Mouse (Mus musculus) cortical plate, adult 2 months (tissue): ENCODE measurements around the gene Slc43a3.

Experiments
- CTCF ChIP-seq: fragments of 200-500 bp; IDR thresholded peaks from 2 replicates; pipeline ENCODE4 v1.5.1; 2011; ENCODE audit warnings: mild to moderate bottlenecking, control low read depth, low read length; ENCODE audit not compliant: insufficient read depth; ENCODE audit errors: extremely low read depth
- POLR2A ChIP-seq: fragments of 200-500 bp; IDR thresholded peaks from 2 replicates; pipeline ENCODE4 v1.6.1; 2011; ENCODE audit warnings: mild to moderate bottlenecking, low read length, control low read depth; ENCODE audit not compliant: insufficient read depth; ENCODE audit errors: extremely low read depth

DNA sequence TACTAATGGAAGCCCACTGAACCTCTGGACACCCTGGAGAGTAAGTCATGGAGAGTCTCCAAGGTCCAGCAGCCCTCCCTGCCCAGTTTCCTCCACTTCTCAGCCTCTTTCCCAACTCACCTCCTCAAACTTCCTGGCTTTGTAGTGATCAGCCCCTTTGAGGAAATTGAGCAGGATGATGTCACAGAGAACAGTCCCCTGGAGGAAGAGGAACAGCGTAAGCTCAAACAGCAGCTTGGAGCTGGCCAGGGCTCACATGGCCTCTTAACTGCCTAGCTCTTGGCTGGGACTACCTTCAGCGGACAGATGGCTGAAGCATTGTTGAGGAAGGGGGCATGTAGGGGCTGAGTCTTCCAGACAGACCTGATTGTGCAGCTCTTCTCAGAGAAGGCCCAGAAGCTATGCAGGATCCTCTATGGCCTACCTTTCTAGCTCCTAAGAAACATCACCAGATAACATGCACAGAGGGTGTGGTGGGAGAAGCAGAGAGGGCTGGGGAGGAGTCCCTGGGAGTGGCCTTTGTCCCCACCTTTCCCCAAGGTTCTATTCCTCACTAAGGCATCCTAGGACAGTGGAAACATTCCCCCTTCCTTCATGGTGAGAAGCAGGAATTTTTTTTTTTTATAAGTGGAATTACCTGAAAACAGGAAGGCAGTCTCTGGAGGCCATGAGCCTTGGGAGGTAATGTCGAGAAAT, 63.3 kb downstream of the Slc43a3 start:
- no peak for TF ChIP-seq CTCF
- TF ChIP-seq POLR2A: no peak
